Mouse (Mus musculus) NIH3T3 (cell line): Measurements from ENCODE around the gene Gm20518.

Experiments
- DNase-seq: peaks from one replicate; pipeline ENCODE4 v3.0.0-alpha.2; 2012; ENCODE audit warnings: low read depth

The Gm20518 gene

GRCm38 (mm10) chr16:17804982-17805381 is 86.5 kb downstream of the Gm20518 start:
- no peak for DNase-seq

DNA sequence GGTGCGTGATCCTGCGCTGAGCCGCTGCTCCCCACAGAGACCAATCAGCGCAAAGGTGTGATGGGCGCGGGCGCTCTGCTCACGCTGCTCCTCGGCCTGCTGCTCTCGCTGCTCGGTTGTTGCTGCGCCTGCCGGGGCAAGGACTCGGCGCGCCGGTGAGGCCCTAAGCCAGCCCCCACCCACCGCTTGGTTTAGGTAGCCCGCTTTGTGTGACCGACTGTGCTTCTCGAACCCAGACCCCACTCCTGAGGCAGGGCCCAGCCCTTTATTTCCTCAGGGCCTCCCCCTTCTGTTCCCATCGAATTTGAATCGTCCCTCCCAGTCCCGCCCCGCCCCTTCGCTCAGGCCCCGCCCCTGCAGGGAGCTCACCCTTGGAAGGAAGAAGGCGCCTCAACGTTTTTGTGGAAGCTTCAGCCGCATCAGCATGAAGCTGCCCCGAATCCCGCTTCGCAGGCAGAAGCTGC is 87.0 kb downstream of the Gm20518 start:
- DNase-seq = no peak

DNA sequence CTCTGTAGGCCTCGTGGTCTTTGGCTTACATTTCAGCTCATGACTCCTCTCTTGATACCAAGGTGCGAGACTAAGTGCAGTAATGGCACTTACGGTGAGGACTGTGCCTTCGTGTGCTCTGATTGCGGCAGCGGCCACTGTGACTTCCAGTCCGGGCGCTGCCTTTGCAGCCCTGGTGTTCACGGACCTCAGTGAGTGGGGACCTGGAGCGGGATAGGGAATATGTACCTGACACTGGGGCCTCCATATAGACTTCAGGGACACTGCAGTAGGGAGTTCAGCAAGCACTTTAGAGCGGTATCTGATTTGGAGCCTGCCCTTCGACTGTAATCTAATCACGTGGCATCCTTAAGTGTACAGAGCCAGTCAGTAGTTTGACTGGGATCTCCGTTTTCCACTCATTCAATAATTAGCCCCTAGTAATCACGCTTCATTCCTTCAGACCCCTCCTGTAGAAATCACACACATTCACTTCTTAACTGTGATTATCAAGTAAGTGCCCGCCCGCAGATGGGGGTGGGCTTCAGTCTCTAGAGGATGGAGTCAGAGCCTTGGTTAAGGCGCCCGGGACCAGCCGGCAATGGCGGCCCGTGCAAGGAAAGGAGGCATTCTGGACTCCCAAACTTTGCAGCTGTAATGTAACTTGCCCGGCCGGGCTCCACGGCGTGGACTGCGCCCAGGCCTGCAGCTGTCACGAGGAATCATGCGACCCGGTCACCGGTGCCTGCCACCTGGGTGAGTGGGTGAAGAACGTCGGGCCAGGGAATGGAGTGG is 87.6 kb downstream of the Gm20518 start:
- DNase-seq = no peak

DNA sequence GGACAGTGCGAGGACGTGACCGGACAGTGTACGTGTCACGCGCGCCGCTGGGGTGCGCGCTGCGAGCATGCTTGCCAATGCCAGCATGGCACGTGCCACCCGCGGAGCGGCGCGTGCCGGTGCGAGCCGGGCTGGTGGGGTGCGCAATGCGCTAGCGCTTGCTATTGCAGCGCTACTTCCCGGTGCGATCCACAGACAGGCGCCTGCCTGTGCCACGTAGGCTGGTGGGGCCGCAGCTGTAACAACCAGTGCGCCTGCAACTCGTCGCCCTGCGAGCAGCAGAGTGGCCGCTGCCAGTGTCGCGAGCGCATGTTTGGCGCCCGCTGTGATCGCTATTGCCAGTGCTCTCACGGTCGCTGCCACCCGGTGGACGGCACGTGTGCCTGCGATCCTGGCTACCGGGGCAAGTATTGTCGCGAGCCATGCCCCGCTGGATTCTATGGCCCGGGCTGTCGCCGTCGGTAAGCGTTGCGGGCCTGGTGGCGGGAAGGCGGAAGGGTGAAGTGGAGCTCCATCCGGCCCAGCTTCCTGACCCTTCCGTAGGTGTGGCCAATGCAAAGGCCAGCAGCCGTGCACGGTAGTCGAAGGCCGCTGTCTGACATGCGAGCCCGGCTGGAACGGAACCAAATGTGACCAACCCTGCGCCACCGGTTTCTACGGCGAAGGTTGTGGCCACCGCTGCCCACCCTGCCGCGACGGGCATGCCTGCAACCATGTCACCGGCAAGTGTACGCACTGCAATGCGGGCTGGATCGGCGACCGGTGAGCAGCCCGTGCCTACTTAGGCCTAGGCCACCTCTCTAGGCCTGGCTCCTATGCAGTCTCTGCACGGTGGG is 88.4 kb downstream of the Gm20518 start:
- no peak for DNase-seq

DNA sequence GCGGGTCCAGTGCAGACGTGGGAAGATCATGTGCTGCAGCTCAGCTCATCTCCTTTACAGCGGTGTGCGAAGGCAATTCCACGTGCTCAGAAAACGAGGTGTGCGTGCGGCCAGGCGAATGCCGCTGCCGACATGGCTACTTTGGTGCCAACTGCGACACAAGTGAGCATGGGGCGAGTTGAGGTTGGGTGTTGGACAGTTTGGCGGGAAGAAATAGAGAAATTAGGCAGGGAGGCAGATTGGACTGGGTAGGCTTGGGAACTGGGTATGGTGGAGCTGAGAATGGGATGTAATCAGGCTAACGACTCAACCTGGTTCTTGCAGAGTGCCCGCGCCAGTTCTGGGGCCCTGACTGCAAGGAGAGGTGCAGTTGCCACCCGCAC is 89.0 kb downstream of the Gm20518 start:
- no peak for DNase-seq

- no peak for DNase-seq
Measured at GRCm38 (mm10) chr16:17801777-17802455, 89.6 kb downstream of the Gm20518 start.

DNA sequence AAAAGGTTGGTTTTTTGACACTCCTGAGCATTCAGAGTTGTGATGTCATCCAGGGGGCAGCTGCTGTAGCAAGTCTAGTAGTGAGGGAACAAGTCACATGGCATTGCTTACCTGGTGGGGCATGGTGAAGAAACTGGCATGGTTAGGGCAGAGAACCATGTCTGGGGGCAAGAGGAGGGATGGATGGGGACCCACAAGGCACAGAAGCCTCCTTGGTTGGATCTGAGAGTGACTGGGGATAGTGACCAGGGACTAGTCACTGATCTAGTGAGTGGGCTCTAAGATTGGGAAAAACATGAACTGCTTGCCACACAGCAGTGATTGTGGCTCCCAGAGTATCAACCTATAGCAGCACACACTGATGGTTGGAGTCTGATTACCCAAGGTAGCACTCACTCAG is 91.9 kb downstream of the Gm20518 start:
- no peak for DNase-seq

- peak; percentile 92 for DNase-seq
Measured at GRCm38 (mm10) chr16:17798321-17799180, 92.9 kb downstream of the Gm20518 start.

DNA sequence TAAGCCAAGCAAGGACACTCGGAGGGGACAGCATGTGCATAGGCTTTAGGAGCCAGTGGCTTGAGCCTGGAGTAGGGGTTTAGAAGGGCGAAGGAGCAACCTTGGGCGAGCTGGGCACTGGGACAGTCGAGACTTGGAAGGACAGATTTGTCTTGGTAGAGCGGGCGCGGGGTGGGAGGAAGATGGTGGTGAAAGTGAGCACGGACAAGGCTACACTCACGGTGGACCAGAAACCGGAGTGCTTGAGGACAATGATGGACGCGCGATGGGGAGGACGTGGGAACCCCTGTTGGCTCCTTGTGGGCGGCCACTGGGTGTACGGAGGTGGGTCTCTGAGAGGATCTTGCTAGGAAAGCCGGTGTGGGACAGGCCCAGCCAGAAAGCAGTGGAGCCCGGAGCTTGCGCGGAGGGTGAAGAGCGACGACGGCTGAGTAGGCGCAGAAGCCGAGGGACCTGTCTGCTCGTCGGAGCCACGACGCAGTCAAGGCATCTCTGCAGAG is 93.6 kb downstream of the Gm20518 start:
- DNase-seq = peak; percentile 62

DNA sequence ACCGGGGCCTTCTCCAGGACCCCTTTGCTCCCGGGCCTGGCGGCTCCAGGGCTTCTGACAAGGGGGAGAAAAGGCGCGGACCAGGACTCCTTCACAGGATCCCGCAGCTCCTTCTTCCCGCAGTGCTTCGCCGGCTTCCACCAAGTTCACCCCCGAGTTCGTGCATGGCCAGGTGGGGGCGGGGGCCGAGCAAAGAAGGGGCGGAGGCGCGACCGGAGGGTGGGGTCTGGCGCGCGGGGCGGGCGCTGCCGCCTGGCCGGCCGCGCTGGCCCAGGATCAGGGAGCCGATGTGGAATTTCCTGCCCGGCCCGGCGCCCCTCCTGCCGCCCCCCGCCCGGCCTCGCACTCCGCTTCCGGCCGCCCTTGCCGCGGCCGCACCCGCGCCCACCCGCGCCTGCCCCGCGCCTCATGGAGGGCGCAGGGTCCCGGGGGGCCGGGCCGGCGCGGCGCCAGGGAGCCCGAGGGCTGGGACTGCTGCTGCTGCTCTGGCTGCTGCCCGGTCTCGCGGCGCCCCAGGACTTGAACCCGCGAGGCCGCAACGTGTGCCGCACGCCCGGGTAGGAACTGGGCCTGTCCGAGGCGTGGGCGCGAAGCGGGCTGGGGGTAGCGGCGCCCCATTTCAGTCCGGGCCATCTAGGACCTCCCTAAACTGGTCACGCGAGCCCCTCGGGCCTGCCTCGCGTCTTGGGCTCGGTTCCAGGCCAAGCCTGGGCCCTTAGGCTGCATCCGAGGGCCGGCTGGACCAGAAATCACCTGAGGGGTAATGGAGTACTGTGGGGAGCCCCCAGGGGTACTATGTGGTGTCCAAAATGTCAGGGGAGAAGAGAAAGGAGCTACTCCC is 94.3 kb downstream of the Gm20518 start, which contains the start of gene Scarf2:
Scarf2 (plus strand) TSS at position 312 of the 841 bp plus-strand sequence.
- DNase-seq = peak; percentile 87

DNA sequence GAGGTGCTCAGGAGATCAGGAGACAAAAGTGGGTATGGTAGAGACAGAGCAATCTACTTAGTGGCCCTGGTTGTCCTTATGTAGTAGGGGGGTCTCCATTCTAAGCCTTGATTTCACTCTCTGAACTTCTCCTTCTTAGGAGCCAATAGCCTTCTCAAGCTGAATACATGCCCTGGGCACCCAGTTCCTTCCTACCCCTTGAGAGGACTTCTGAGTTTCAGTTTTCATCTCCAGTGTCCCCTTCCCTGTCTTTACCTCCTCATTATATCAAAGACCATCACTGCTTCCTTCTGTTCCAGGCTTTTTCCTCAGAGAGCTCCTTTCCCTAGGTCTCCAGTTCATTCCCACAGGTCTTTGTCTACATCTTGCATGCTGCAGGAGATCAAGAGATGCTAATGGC is 95.0 kb downstream of the Gm20518 start:
- DNase-seq = no peak

- no peak for DNase-seq
Measured at GRCm38 (mm10) chr16:17795643-17796042, 95.8 kb downstream of the Gm20518 start.

DNA sequence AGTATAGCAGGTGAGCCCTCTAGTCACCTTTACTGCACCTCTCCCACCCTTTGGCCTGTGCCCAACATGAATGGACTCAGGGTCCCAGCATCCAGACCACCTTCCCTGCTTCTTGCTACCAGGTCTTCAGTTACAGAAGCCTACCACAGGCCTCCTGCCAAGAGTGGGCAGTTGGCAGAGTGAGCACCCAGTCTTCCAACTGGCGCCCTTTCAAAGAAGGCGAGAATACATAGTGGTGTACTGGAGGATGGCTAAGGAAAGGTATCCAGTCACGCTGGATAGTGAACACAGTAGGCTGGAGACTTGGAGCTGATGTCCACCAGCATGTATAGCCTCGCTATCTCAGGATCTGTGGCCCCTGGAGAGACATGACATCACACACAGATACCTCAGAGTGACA is 97.4 kb downstream of the Gm20518 start:
- DNase-seq = no peak

- DNase-seq = no peak
Measured at GRCm38 (mm10) chr16:17792728-17793127, 98.7 kb downstream of the Gm20518 start.

DNA sequence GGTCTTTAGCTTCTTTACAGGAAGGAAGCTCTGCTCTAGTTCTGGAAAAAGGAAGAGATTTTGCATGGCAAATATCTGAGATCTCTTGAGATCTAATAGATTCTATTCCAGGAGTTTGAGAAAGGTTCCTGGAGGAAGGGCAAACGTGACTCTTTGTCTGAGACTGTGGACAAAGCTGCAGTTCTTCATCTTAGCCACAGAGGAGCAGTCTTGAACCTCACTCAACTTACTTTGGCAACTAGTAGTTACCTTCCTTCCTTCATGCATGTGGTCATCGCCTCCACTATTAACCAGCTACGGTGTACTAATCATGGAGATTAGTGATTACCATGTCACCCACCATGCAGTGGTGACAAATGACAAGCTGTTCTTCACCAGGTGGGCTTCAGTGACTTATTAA is 106.1 kb downstream of the Gm20518 start:
- DNase-seq = peak; percentile 53
